Mouse (Mus musculus) myocyte (in vitro differentiated cells): Measurements from ENCODE around the gene Gpr61.

Experiments
- E2F4 ChIP-seq: IDR thresholded peaks from one replicate; pipeline ENCODE4 v1.6.1; 2011; ENCODE audit warnings: mild to moderate bottlenecking, control low read depth, moderate library complexity; ENCODE audit not compliant: insufficient read depth
- MYOG ChIP-seq, 3 experiments: IDR thresholded peaks; one replicate each; pipeline ENCODE4 v1.6.1; 2011; ENCODE audit warnings: control low read depth in 2 of 3, low read depth in 2 of 3, mild to moderate bottlenecking in 2 of 3; ENCODE audit not compliant: insufficient read length in 2 of 3, control insufficient read depth in 1 of 3, insufficient read depth in 1 of 3
- POLR2A ChIP-seq: IDR thresholded peaks from one replicate; pipeline ENCODE4 v1.6.1; 2011; ENCODE audit warnings: low read depth, mild to moderate bottlenecking, control low read depth, moderate library complexity; ENCODE audit not compliant: insufficient read length
- TCF3 ChIP-seq: IDR thresholded peaks from one replicate; pipeline ENCODE4 v1.6.1; 2011; ENCODE audit warnings: low read depth, control low read depth; ENCODE audit not compliant: insufficient read length

DNA sequence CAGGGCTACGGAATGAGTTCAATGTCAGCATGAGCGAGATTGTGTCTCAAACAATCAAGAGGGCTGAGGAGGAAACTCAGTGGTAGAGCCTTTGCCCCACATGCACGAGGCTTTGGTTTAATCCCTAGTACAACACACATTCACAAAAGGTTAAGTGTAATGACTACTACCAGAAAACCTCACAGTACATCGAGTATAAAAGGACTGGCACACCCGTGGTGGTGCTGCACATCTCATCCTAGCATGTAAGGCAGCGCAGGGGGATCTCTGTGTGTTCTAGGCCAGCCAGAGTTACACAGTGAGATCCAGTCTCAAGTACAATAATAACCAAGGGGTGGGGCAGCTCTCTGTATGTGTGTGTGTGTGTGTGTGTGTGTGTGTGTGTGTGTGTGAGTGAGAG lies 37.2 kb downstream of the Gpr61 start:
- TF ChIP-seq E2F4: no peak
- no peak for TF ChIP-seq POLR2A
- no peak for TF ChIP-seq MYOG (IDR thresholded peaks at IDR 0.05; ENCODE audit: control insufficient read depth in 1 of 3, insufficient read depth in 1 of 3, insufficient read length in 2 of 3, low read depth in 2 of 3)
- TF ChIP-seq TCF3: no peak
